Mouse (Mus musculus): Measurements from ENCODE around the gene Zfp541. TPM values are rescaled to one million over a fixed set of nuclear protein-coding genes. Genes with fewer than 3 reads are reported as not detected.

Zfp541 gene
- total RNA-seq, 2 experiments from 2014 or later: 0.40 to 0.59 TPM

GRCm38 (mm10) chr7:16042850-16043775 is 18.5 kb upstream of the Zfp541 start:
- intact Hi-C loops (cut with DNase I): no loop called here
- DNase-seq (ENCODE audit: low spot score in 2 of 2): no peak

- intact Hi-C loops (cut with DNase I): no loop called here
Measured at GRCm38 (mm10) chr7:16043861-16044435, 17.7 kb upstream of the Zfp541 start.

GRCm38 (mm10) chr7:16044531-16044930 is 17.1 kb upstream of the Zfp541 start:
- DNase-seq (ENCODE audit: low spot score in 2 of 2): no peak
- intact Hi-C loops (cut with DNase I): no loop called here

More at GRCm38 (mm10) chr7:16043861-16044435, 17.7 kb upstream of the Zfp541 start:
- no peak for DNase-seq (ENCODE audit: low spot score in 2 of 2)

GRCm38 (mm10) chr7:16045538-16045937 is 16.1 kb upstream of the Zfp541 start:
- intact Hi-C loops (cut with DNase I): no loop called here
- no peak for DNase-seq (ENCODE audit: low spot score in 2 of 2)

GRCm38 (mm10) chr7:16046101-16046480 is 15.5 kb upstream of the Zfp541 start:
- DNase-seq (ENCODE audit: low spot score in 2 of 2): peak in 1 of 2 experiments; percentile 36
- intact Hi-C loops (cut with DNase I): no loop called here

GRCm38 (mm10) chr7:16046481-16047337 is 14.9 kb upstream of the Zfp541 start:
- intact Hi-C loops (cut with DNase I): no loop called here
- DNase-seq (ENCODE audit: low spot score in 2 of 2): peak; percentile 69 to 78

- peak; percentile 81 to 88 for DNase-seq (ENCODE audit: low spot score in 2 of 2)
- intact Hi-C loops (cut with DNase I): no loop called here
Measured at GRCm38 (mm10) chr7:16047338-16048146, 14.1 kb upstream of the Zfp541 start, which contains the start of gene Bicra. Gene Bicra (minus strand): TSS chr7:16047921.

GRCm38 (mm10) chr7:16048164-16048564 is 13.4 kb upstream of the Zfp541 start:
- intact Hi-C loops (cut with DNase I): no loop called here
- DNase-seq (ENCODE audit: low spot score in 2 of 2): peak; percentile 98 to 99

- DNase-seq (ENCODE audit: low spot score in 2 of 2): peak in 1 of 2 experiments; percentile 24
- intact Hi-C loops (cut with DNase I): no loop called here
Measured at GRCm38 (mm10) chr7:16048675-16049575, 12.7 kb upstream of the Zfp541 start.

- no peak for DNase-seq (ENCODE audit: low spot score in 2 of 2)
- intact Hi-C loops (cut with DNase I): no loop called here
Measured at GRCm38 (mm10) chr7:16049576-16049915, 12.1 kb upstream of the Zfp541 start.

- intact Hi-C loops (cut with DNase I): no loop called here
Measured at GRCm38 (mm10) chr7:16050600-16050999, 11.0 kb upstream of the Zfp541 start.

GRCm38 (mm10) chr7:16051883-16052595 is 9.6 kb upstream of the Zfp541 start:
- DNase-seq (ENCODE audit: low spot score in 2 of 2): peak; percentile 80
- intact Hi-C loops (cut with DNase I): loop anchor here (2.0 kb wide), 1 partner anchor 69 kb away; no protein-coding TSS in a partner anchor

More at GRCm38 (mm10) chr7:16050600-16050999, 11.0 kb upstream of the Zfp541 start:
- DNase-seq (ENCODE audit: low spot score in 2 of 2): no peak

- peak; percentile 94 to 97 for DNase-seq (ENCODE audit: low spot score in 2 of 2)
- intact Hi-C loops (cut with DNase I): loop anchor here (2.0 kb wide), 1 partner anchor 70 kb away; no protein-coding TSS in a partner anchor
Measured at GRCm38 (mm10) chr7:16052684-16053083, 8.9 kb upstream of the Zfp541 start.

GRCm38 (mm10) chr7:16053105-16053504 is 8.5 kb upstream of the Zfp541 start:
- no peak for DNase-seq (ENCODE audit: low spot score in 2 of 2)
- intact Hi-C loops (cut with DNase I): loop anchor here (2.0 kb wide), 1 partner anchor 70 kb away; no protein-coding TSS in a partner anchor

GRCm38 (mm10) chr7:16054966-16055365 is 6.6 kb upstream of the Zfp541 start:
- intact Hi-C loops (cut with DNase I): loop anchor here (5.0 kb wide), 2 partner anchors 37 to 97 kb away; no protein-coding TSS in a partner anchor

GRCm38 (mm10) chr7:16055665-16056064 is 5.9 kb upstream of the Zfp541 start:
- DNase-seq (ENCODE audit: low spot score in 2 of 2): no peak
- intact Hi-C loops (cut with DNase I): loop anchor here (5.0 kb wide), 2 partner anchors 37 to 97 kb away; no protein-coding TSS in a partner anchor

More at GRCm38 (mm10) chr7:16054966-16055365, 6.6 kb upstream of the Zfp541 start:
- no peak for DNase-seq (ENCODE audit: low spot score in 2 of 2)
